Mouse (Mus musculus) erythroblast, embryonic 14.5 days (primary cell): ENCODE measurements around the gene Rab11fip3. TPM values are rescaled to one million over a fixed set of nuclear protein-coding genes. Genes with fewer than 3 reads are reported as not detected.
A peak's percentile ranks its signal among the peaks of the same experiment; 100 is the strongest.

ENCODE experiments used
- H3K27me3 ChIP-seq: 2 replicates; pipeline ENCODE4 v1.6.1; 2012; ENCODE audit warnings: inconsistent platforms; ENCODE audit not compliant: control insufficient read depth
- H3K36me3 ChIP-seq: 2 replicates; pipeline ENCODE4 v1.6.1; 2012; ENCODE audit warnings: mild to moderate bottlenecking, inconsistent platforms; ENCODE audit not compliant: control insufficient read depth
- H3K4me1 ChIP-seq: 2 replicates; pipeline ENCODE4 v1.6.1; 2012; ENCODE audit warnings: inconsistent platforms; ENCODE audit not compliant: control insufficient read depth
- H3K4me3 ChIP-seq: replicated peaks from 2 replicates; pipeline ENCODE3; 2012; ENCODE audit warnings: moderate library complexity, mild to moderate bottlenecking, inconsistent platforms
- H3K9me3 ChIP-seq: 2 replicates; pipeline ENCODE4 v1.6.1; 2012; ENCODE audit warnings: low read length, inconsistent platforms, mixed read lengths; ENCODE audit not compliant: control insufficient read depth
- GATA1 ChIP-seq: IDR thresholded peaks from 2 replicates; pipeline ENCODE4 v1.6.1; 2012; ENCODE audit warnings: low read length, inconsistent platforms, mixed read lengths
- TAL1 ChIP-seq: IDR thresholded peaks from 3 replicates; pipeline ENCODE4 v1.6.1; 2012; ENCODE audit warnings: low read length, inconsistent platforms, mixed read lengths
- polyA plus RNA-seq: library from polyadenylated mRNA; stranded (reverse); fragments of >175 nt; gene quantifications from 2 replicates; pipeline ENCODE4 v1.2.3, GENCODE M21; 2012

Gene Rab11fip3
- polyA plus RNA-seq, 1 experiment, result 0.36 TPM

- Histone ChIP-seq H3K9me3 (no peaks in the 10 kb centered on the region), H3K36me3 (peaks cover 65% of the 10 kb centered on the region), H3K4me3 (no peak overlapping the region), H3K27me3 (no peaks in the 10 kb centered on the region), H3K4me1 (peaks cover 69% of the 10 kb centered on the region)
- no peak for TF ChIP-seq GATA1
- TF ChIP-seq TAL1, result no peak
These were observed 98.2 kb downstream of the Rab11fip3 start for GRCm38 (mm10) chr17:25970954-25971707.

- no peak overlapping the region for H3K4me3 ChIP-seq
- peaks cover 67% of the 10 kb centered on the region for H3K4me1 ChIP-seq
These were observed 98.9 kb downstream of the Rab11fip3 start for GRCm38 (mm10) chr17:25970448-25970847.

GRCm38 (mm10) chr17:25968176-25968575, 101.2 kb downstream of the Rab11fip3 start:
- H3K9me3 ChIP-seq, result no peaks in the 10 kb centered on the region
- H3K36me3 ChIP-seq, result peaks cover 79% of the 10 kb centered on the region
- H3K27me3 ChIP-seq, result no peaks in the 10 kb centered on the region
- no peak overlapping the region for H3K4me3 ChIP-seq
- no peak for TF ChIP-seq GATA1
- TF ChIP-seq TAL1, result no peak
- peaks cover 83% of the 10 kb centered on the region for H3K4me1 ChIP-seq

More at GRCm38 (mm10) chr17:25970448-25970847, 98.9 kb downstream of the Rab11fip3 start:
- TF ChIP-seq GATA1, result no peak
- no peak for TF ChIP-seq TAL1
- Histone ChIP-seq H3K9me3 (no peaks in the 10 kb centered on the region), H3K27me3 (no peaks in the 10 kb centered on the region), H3K36me3 (peaks cover 67% of the 10 kb centered on the region)

GRCm38 (mm10) chr17:25967652-25968051, 101.7 kb downstream of the Rab11fip3 start:
- H3K4me1 ChIP-seq, result peaks cover 83% of the 10 kb centered on the region

GRCm38 (mm10) chr17:25964271-25964670, 105.1 kb downstream of the Rab11fip3 start:
- H3K4me1 ChIP-seq, result peaks cover 92% of the 10 kb centered on the region
- H3K36me3 ChIP-seq, result peaks cover 93% of the 10 kb centered on the region
- no peak for TF ChIP-seq GATA1
- no peak for TF ChIP-seq TAL1

More at GRCm38 (mm10) chr17:25967652-25968051, 101.7 kb downstream of the Rab11fip3 start:
- TF ChIP-seq GATA1 (no peak), TAL1 (no peak)
- Histone ChIP-seq H3K9me3 (no peaks in the 10 kb centered on the region), H3K36me3 (peaks cover 79% of the 10 kb centered on the region), H3K4me3 (no peak overlapping the region), H3K27me3 (no peaks in the 10 kb centered on the region)

GRCm38 (mm10) chr17:25962413-25962905, 106.9 kb downstream of the Rab11fip3 start:
- TF ChIP-seq TAL1 (no peak), GATA1 (no peak)
- Histone ChIP-seq H3K36me3 (peaks cover 97% of the 10 kb centered on the region), H3K27me3 (no peaks in the 10 kb centered on the region), H3K4me3 (peak overlapping the region; percentile 75), H3K9me3 (no peaks in the 10 kb centered on the region), H3K4me1 (peaks cover 90% of the 10 kb centered on the region)

More at GRCm38 (mm10) chr17:25964271-25964670, 105.1 kb downstream of the Rab11fip3 start:
- Histone ChIP-seq H3K9me3 (no peaks in the 10 kb centered on the region), H3K27me3 (no peaks in the 10 kb centered on the region), H3K4me3 (no peak overlapping the region)

GRCm38 (mm10) chr17:25961566-25961965, 107.8 kb downstream of the Rab11fip3 start:
- Histone ChIP-seq H3K9me3 (no peaks in the 10 kb centered on the region), H3K4me3 (peak overlapping the region; percentile 75), H3K36me3 (peaks cover 97% of the 10 kb centered on the region), H3K4me1 (peaks cover 85% of the 10 kb centered on the region), H3K27me3 (no peaks in the 10 kb centered on the region)
- peak; percentile 99 for TF ChIP-seq GATA1
- TF ChIP-seq TAL1, result peak; percentile 99

GRCm38 (mm10) chr17:25959630-25960467, 109.5 kb downstream of the Rab11fip3 start:
- Histone ChIP-seq H3K4me3 (no peak overlapping the region), H3K4me1 (peaks cover 88% of the 10 kb centered on the region), H3K27me3 (no peaks in the 10 kb centered on the region), H3K9me3 (no peaks in the 10 kb centered on the region), H3K36me3 (peaks cover 87% of the 10 kb centered on the region)
- TF ChIP-seq TAL1, result no peak
- TF ChIP-seq GATA1, result no peak
